Mouse (Mus musculus) E14TG2a.4 (cell line): ENCODE results near the gene Slc6a13.

Experiments used
- H3K27me3 ChIP-seq: 2 replicates; pipeline ENCODE4 v1.6.1; 2014; ENCODE audit warnings: low read length, control low read depth; ENCODE audit not compliant: insufficient read depth
- H3K36me3 ChIP-seq: 2 replicates; pipeline ENCODE4 v1.6.1; 2014; ENCODE audit warnings: low read length, control low read depth; ENCODE audit not compliant: insufficient read depth
- H3K4me1 ChIP-seq: replicated peaks from 2 replicates; pipeline ENCODE4 v1.6.1; 2014; ENCODE audit warnings: low read depth, low read length, control low read depth
- H3K4me3 ChIP-seq: replicated peaks from 2 replicates; pipeline ENCODE4 v1.5.1; 2014; ENCODE audit warnings: mild to moderate bottlenecking, low read length
- H3K9me3 ChIP-seq: 2 replicates; pipeline ENCODE4 v1.6.1; 2014; ENCODE audit warnings: low read length, control low read depth
- CTCF ChIP-seq: conservative IDR thresholded peaks from 2 replicates; pipeline ENCODE4 v1.5.1; 2014; ENCODE audit warnings: low read length
- NANOG ChIP-seq: IDR thresholded peaks from 2 replicates; pipeline ENCODE4 v1.6.1; 2014; ENCODE audit warnings: borderline replicate concordance, low read length, mixed read lengths
- POU5F1 ChIP-seq: IDR thresholded peaks from 2 replicates; pipeline ENCODE4 v1.6.1; 2014; ENCODE audit warnings: low read length, borderline replicate concordance

Slc6a13 gene

DNA sequence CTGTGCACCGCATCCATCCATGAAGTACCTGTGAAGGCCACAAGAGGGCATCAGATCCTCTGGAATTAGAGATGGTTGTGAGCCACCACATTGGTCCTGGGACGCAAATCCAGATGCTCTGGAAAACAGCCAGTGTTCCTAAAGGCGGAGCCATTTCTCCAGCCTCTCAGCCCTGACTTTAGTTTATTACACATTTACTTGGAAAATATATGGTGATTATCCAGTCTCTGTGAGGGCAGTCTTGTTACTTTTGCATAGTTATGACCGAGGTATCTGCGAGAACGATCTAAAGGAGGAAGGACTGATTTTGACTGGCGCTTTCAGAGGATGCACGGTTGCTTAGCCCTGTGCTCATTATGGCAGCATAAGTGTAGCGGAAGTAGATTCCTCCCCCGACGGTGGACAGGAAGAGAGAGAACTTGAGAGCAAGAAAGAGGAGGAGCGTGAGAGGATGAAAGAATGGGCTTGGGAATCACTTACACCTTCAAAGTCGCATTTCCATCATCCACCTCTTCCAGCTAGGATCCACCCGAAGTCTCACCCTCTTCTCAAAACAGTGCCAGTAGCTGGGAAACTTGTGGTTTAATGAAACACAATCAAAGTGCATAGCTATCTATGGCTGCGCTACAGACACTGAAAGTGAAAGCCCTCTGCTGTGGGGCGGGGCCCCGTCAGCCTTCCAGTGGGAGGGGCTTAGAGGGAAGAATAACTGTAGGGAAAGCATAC lies 27.8 kb upstream of the Slc6a13 start:
- H3K27me3 ChIP-seq: peaks cover 22% of the 10 kb centered on the region
- 0 out of 2 replicates have a peak overlapping the region, but pooled peaks have one; percentile 24 for H3K4me3 ChIP-seq
- no peaks in the 10 kb centered on the region for H3K36me3 ChIP-seq
- H3K9me3 ChIP-seq: no peaks in the 10 kb centered on the region
- H3K4me1 ChIP-seq: peaks cover 10% of the 10 kb centered on the region; the same call in 1 of the 2 replicates
- TF ChIP-seq NANOG (no peak), POU5F1 (no peak), CTCF (peak; percentile 80)

DNA sequence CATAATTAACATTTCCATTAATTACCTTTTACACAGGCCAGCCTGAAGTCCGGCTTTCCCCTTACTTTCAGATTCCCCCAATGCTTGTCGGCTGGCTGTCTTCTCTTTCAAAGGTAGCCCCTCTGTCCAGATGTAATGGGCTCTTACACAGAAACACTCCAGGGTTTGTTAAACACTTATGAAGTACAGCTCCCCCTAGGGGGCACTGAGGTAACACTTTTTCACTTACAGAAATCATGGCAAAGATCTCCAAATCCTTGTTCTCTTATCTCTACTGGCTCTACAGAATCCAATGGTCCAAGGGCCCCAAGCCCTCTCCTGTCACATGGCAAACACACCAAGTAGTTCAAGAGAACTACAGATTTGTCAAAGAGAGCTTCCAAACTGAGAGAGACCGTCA lies 25.7 kb upstream of the Slc6a13 start:
- peaks cover 19% of the 10 kb centered on the region; the same call in 1 of the 2 replicates for H3K27me3 ChIP-seq
- no peaks in the 10 kb centered on the region for H3K9me3 ChIP-seq
- no peak for TF ChIP-seq POU5F1
- peak; percentile 61 for TF ChIP-seq CTCF
- H3K4me1 ChIP-seq: peaks cover 10% of the 10 kb centered on the region; the same call in 1 of the 2 replicates
- no peaks in the 10 kb centered on the region for H3K36me3 ChIP-seq
- H3K4me3 ChIP-seq: no peak overlapping the region

DNA sequence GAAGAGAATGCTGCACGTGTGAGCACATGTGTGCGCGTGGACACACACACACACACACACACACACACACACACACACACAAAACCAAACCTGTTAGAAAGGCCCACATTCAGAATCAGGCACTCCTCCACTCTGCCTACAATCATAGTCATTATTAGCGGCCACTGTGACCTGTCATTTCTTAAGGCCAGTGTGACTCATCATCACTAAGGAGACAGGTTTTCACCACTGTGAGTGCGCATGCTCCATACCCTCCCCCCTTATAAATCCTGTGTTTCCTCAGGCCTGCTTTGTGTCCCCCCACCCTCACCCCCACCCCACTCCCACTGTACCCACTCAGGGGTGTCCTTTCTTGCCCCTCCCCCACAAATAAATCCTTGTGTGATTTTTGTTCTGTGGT lies 15.9 kb upstream of the Slc6a13 start:
- H3K9me3 ChIP-seq: peaks cover 3% of the 10 kb centered on the region; the same call in 1 of the 2 replicates
- no peak for TF ChIP-seq POU5F1
- TF ChIP-seq NANOG: no peak
- TF ChIP-seq CTCF: no peak
- H3K4me1 ChIP-seq: no peaks in the 10 kb centered on the region
- 0 out of 2 replicates have a peak, but pooled peaks cover 3% of the 10 kb centered on the region for H3K27me3 ChIP-seq
- H3K36me3 ChIP-seq: no peaks in the 10 kb centered on the region
- no peak overlapping the region for H3K4me3 ChIP-seq

DNA sequence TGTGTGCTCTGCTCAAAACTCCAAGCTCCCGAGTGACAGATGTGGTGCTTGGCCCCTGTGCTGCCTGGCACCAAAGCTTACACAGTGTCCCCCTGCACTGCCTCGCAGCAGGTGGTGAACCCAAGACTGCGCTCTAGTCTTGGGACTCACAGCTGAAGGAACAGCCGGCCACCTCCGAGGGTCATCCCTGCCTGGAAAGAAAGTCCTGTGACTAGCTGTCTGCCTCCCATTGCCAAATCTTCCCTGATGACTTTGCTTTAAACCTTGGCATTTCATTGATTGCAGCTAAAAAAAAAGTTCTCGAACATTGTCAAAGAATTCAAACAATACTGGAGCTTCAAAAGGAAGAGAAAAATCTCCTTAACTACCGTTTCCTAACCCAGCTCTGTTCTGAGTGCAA lies 710 bp upstream of the Slc6a13 start:
- no peaks in the 10 kb centered on the region for H3K36me3 ChIP-seq
- H3K4me1 ChIP-seq: peaks cover 11% of the 10 kb centered on the region
- peaks cover 25% of the 10 kb centered on the region for H3K27me3 ChIP-seq
- TF ChIP-seq POU5F1 (no peak), CTCF (no peak), NANOG (no peak)
- no peak overlapping the region for H3K4me3 ChIP-seq
- H3K9me3 ChIP-seq: no peaks in the 10 kb centered on the region

DNA sequence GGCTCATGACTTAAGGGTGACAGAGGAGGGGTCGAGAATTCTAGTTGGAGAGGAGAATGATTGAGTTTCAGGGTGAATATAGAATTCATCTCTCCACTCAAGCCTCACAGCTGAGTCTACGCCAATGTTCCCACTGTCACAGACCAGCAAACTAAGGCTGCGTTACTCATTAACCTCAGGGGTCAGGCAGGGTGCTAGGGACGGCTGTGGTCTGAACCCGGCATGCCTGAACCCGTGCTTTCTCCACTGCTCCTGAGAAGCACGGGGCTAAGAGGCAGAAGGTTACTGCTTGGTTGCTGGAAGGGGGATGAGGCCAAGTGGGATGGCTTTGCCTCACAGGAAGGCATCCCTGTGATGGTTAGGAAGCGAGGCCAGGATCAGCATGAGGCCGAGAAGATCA lies 477 bp downstream of the Slc6a13 start:
- peaks cover 11% of the 10 kb centered on the region for H3K4me1 ChIP-seq
- H3K9me3 ChIP-seq: no peaks in the 10 kb centered on the region
- H3K27me3 ChIP-seq: peaks cover 32% of the 10 kb centered on the region
- no peaks in the 10 kb centered on the region for H3K36me3 ChIP-seq
- H3K4me3 ChIP-seq: no peak overlapping the region
- TF ChIP-seq CTCF: no peak
- TF ChIP-seq POU5F1: no peak
- no peak for TF ChIP-seq NANOG

DNA sequence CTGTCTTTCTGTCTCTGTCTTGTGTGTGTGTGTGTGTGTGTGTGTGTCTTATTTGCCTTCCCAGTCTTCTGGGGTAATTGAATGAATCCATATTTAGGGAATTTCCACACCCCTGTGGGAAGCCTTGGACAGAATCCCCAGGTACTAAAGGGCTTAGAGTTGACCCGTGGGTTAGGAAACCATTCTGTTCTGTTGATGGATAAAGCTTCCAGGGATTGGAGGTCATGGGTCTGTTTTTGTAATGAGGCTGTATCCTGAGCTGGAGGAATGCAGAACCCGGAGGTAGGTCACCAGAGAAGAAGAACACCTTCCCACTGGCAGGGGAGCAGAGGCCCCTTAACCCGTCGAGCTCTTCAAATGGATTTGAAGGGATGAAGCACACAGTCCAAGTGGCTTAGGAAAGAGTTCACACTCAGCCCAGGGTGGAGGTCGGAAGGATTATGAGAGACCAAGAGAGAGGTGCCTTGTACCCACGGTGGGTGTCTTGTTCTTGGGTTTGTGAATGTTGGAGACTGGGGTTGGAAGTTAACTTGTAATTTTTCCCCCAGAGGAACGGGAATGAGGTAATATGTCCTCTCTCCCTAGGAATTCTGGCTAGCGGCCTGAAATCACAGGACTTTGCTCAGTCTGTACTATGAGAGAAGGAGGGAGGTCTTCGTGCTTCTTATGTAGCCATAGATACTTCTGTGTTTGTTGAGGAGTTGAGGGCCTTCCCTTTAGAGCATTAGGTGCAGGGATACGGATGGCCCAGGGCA lies 3.6 kb downstream of the Slc6a13 start:
- H3K4me1 ChIP-seq: peaks cover 11% of the 10 kb centered on the region
- no peak overlapping the region for H3K4me3 ChIP-seq
- TF ChIP-seq CTCF: no peak
- no peak for TF ChIP-seq NANOG
- TF ChIP-seq POU5F1: no peak
- H3K27me3 ChIP-seq: peaks cover 36% of the 10 kb centered on the region
- H3K9me3 ChIP-seq: no peaks in the 10 kb centered on the region
- H3K36me3 ChIP-seq: no peaks in the 10 kb centered on the region

DNA sequence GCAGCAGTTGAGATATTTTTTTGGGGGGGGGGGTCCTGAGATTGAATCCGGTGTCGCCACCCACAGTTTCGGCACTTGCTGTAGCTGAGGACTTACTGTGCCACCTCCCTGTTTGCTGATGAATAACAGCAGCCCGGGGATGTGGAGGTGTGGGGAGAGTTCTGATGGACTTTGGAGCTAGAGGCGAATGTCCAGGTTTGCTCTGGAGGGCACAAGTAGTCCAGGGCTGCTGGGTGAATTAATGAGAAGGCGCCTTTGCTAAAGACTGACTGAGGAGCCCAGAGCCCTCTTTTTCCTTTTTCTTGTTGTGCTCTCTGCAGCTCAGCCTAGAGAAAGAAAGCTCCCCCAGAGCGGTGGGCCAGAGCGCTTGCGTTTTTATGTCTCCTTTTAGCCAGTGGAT lies 4.6 kb downstream of the Slc6a13 start:
- Histone ChIP-seq H3K9me3 (no peaks in the 10 kb centered on the region), H3K4me1 (peaks cover 10% of the 10 kb centered on the region), H3K27me3 (peaks cover 36% of the 10 kb centered on the region), H3K4me3 (no peak overlapping the region), H3K36me3 (no peaks in the 10 kb centered on the region)
- TF ChIP-seq CTCF (no peak), POU5F1 (no peak), NANOG (no peak)

DNA sequence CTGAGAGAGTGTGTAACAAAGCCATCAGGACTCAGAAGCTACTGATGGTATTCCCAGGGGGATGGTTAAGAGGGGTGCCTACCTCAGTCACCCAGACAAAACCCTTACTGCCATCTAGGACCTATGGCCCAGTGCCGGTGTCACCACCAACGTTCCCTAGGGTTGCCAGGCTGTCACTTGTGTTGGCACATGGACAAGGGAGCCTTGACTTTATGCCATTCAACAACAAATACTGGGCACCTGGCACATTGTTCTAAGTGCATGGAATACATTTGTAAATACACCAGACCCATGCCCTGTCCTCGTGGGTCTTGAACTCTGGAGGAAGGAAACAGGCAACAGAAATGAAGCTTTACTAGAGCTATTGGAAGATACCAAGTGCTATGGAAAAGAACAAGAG lies 5.5 kb downstream of the Slc6a13 start:
- Histone ChIP-seq H3K4me1 (peaks cover 1% of the 10 kb centered on the region), H3K36me3 (no peaks in the 10 kb centered on the region), H3K4me3 (no peak overlapping the region), H3K27me3 (peaks cover 32% of the 10 kb centered on the region), H3K9me3 (no peaks in the 10 kb centered on the region)
- TF ChIP-seq NANOG (no peak), POU5F1 (no peak)
